Mouse (Mus musculus): ENCODE measurements around the gene Gm13271.
"Not testable (repeated sequence)": the region's sequence is repeated elsewhere in the genome, so short reads cannot be mapped to it uniquely, and the experiment has no call there.

GRCm38 (mm10) chr4:88758751-88759150 lies 4.1 kb downstream of the Gm13271 start:
- not testable (repeated sequence) for TF ChIP-seq CTCF, EP300 (IDR thresholded peaks at IDR 0.05)

Data from lung, postnatal 0 days (tissue).